Mouse (Mus musculus) liver, adult 2 months (tissue): Measurements from ENCODE around the gene Dnaic2. TPM values are rescaled to one million over a fixed set of nuclear protein-coding genes. Genes with fewer than 3 reads are reported as not detected.
A peak's percentile ranks its signal among the peaks of the same experiment; 100 is the strongest.

Experiments used
- DNase-seq: peaks from one replicate; pipeline ENCODE4 v3.0.0-alpha.2; 2011; ENCODE audit warnings: low read depth, low spot score; ENCODE audit errors: extremely low read depth
- H3K27ac ChIP-seq: fragments of 200-500 bp; replicated peaks from 2 replicates; pipeline ENCODE4 v1.5.1; 2012; ENCODE audit warnings: low read depth, mild to moderate bottlenecking, control low read depth, inconsistent platforms, low read length; ENCODE audit not compliant: insufficient read depth
- H3K27me3 ChIP-seq: fragments of 200-500 bp; 2 replicates; pipeline ENCODE4 v1.6.1; 2012; ENCODE audit warnings: mild to moderate bottlenecking, moderate library complexity, low read length, inconsistent platforms; ENCODE audit not compliant: control insufficient read depth, insufficient read depth
- H3K36me3 ChIP-seq: fragments of 200-500 bp; 2 replicates; pipeline ENCODE4 v1.6.1; 2012; ENCODE audit warnings: low read length, inconsistent platforms; ENCODE audit not compliant: control insufficient read depth, insufficient read depth
- H3K4me1 ChIP-seq: fragments of 200-500 bp; 2 replicates; pipeline ENCODE4 v1.6.1; 2011; ENCODE audit warnings: low read length; ENCODE audit not compliant: control insufficient read depth, insufficient read depth
- H3K4me3 ChIP-seq: fragments of 200-500 bp; 2 replicates; pipeline ENCODE4 v1.5.1; 2011; ENCODE audit warnings: low read depth, mild to moderate bottlenecking, control low read depth, low read length, moderate library complexity; ENCODE audit not compliant: insufficient read depth
- H3K79me2 ChIP-seq: fragments of 200-500 bp; 2 replicates; pipeline ENCODE4 v1.6.1; 2012; ENCODE audit warnings: inconsistent platforms, mild to moderate bottlenecking, low read length, moderate library complexity; ENCODE audit not compliant: control insufficient read depth, insufficient read depth
- H3K9ac ChIP-seq: fragments of 200-500 bp; 2 replicates; pipeline ENCODE4 v1.6.1; 2012; ENCODE audit warnings: low read depth, mild to moderate bottlenecking, control low read depth, inconsistent platforms, low read length
- CTCF ChIP-seq: fragments of 200-500 bp; IDR thresholded peaks from 2 replicates; pipeline ENCODE4 v1.5.1; 2011; ENCODE audit warnings: low read depth, low read length, control low read depth
- POLR2A ChIP-seq: fragments of 200-500 bp; IDR thresholded peaks from 2 replicates; pipeline ENCODE4 v1.6.1; 2011; ENCODE audit warnings: low read length, control low read depth; ENCODE audit not compliant: insufficient read depth; ENCODE audit errors: extremely low read depth
- WGBS: fragments of 180-500 bp; shearing (Covaris S2); methylation state at CpG from one replicate; pipeline ENCODE4 v1.1.7; 2018; 5-methylcytosine and 5-hydroxymethylcytosine counted together
- polyA plus RNA-seq: library from polyadenylated mRNA; depleted of rRNA; stranded (reverse); fragments of >200 nt; gene quantifications from 2 replicates; pipeline ENCODE4 v1.2.3, GENCODE M21; 2012
- total RNA-seq: library from RNA; depleted of rRNA; stranded (reverse); fragments of >200 nt; gene quantifications from 2 replicates; pipeline ENCODE4 v1.2.3, GENCODE M21; 2014

The Dnaic2 gene
- total and polyA plus RNA-seq, 2 experiments, result 0.13 TPM; not detected in 1

- peak; percentile 99 for TF ChIP-seq CTCF
- TF ChIP-seq POLR2A, result no peak
- Histone ChIP-seq H3K4me3 (no peak overlapping the region), H3K27me3 (no peaks in the 10 kb centered on the region), H3K9ac (peak overlapping the region; percentile 27; the same call in 1 of the 2 replicates), H3K4me1 (no peaks in the 10 kb centered on the region), H3K79me2 (no peaks in the 10 kb centered on the region), H3K36me3 (no peaks in the 10 kb centered on the region), H3K27ac (no peak overlapping the region)
- 4% methylated on average over 12 of the region's 12 CpGs for WGBS
- peak; percentile 44 for DNase-seq
These were observed 17.9 kb downstream of the Dnaic2 start for GRCm38 (mm10) chr11:114745134-114745533.

- TF ChIP-seq CTCF, result no peak
- TF ChIP-seq POLR2A, result no peak
- Histone ChIP-seq H3K4me1 (no peaks in the 10 kb centered on the region), H3K27me3 (no peaks in the 10 kb centered on the region), H3K4me3 (no peak overlapping the region), H3K36me3 (no peaks in the 10 kb centered on the region), H3K79me2 (no peaks in the 10 kb centered on the region), H3K27ac (no peak overlapping the region), H3K9ac (no peak overlapping the region)
- 77% methylated on average over 12 of the region's 12 CpGs for WGBS
- DNase-seq, result peak; percentile 15
These were observed 20.4 kb downstream of the Dnaic2 start for GRCm38 (mm10) chr11:114747564-114748138.

- no peaks in the 10 kb centered on the region for H3K79me2 ChIP-seq
- peak; percentile 42 for DNase-seq
- WGBS, result 6% methylated on average over 51 of the region's 51 CpGs
- H3K4me3 ChIP-seq, result peak within 1 kb of the TSS; percentile 58
- no peaks in the 10 kb centered on the region for H3K36me3 ChIP-seq
- peaks cover 3% of the 10 kb centered on the region; the same call in 1 of the 2 replicates for H3K4me1 ChIP-seq
- peak within 1 kb of the TSS; percentile 35 for H3K9ac ChIP-seq
- no peak for TF ChIP-seq CTCF
- TF ChIP-seq POLR2A, result no peak
- 0 out of 2 replicates have a peak, but pooled peaks cover 2% of the 10 kb centered on the region for H3K27me3 ChIP-seq
- H3K27ac ChIP-seq, result no peak within 1 kb of the TSS
These were observed 37.9 kb downstream of the Dnaic2 start, which contains the start of gene Kif19a for GRCm38 (mm10) chr11:114764820-114765818. Gene Kif19a, plus strand, starts transcription at chr11:114765388.

GRCm38 (mm10) chr11:114769911-114770310, 42.7 kb downstream of the Dnaic2 start:
- H3K36me3 ChIP-seq, result no peaks in the 10 kb centered on the region
- H3K4me1 ChIP-seq, result peaks cover 3% of the 10 kb centered on the region; the same call in 1 of the 2 replicates
- no peaks in the 10 kb centered on the region for H3K79me2 ChIP-seq
- H3K9ac ChIP-seq, result no peak overlapping the region
- no peak overlapping the region for H3K4me3 ChIP-seq
- 0 out of 2 replicates have a peak, but pooled peaks cover 2% of the 10 kb centered on the region for H3K27me3 ChIP-seq
- TF ChIP-seq CTCF (no peak), POLR2A (no peak)
- DNase-seq, result no peak
- H3K27ac ChIP-seq, result no peak overlapping the region
- WGBS, result 79% methylated on average over 6 of the region's 6 CpGs

- no peak for DNase-seq
- Histone ChIP-seq H3K4me3 (no peak overlapping the region), H3K9ac (no peak overlapping the region), H3K27me3 (no peaks in the 10 kb centered on the region), H3K79me2 (no peaks in the 10 kb centered on the region), H3K36me3 (no peaks in the 10 kb centered on the region), H3K27ac (no peak overlapping the region), H3K4me1 (no peaks in the 10 kb centered on the region)
- TF ChIP-seq POLR2A (no peak), CTCF (no peak)
- WGBS, result 86% methylated on average over 2 of the region's 2 CpGs
These were observed 44.7 kb downstream of the Dnaic2 start for GRCm38 (mm10) chr11:114771896-114772295.
